Mouse (Mus musculus): ENCODE measurements around the gene Zbtb22.
"Not testable (repeated sequence)": the region's sequence is repeated elsewhere in the genome, so short reads cannot be mapped to it uniquely, and the experiment has no call there.

Zbtb22 gene

GRCm38 (mm10) chr17:33941381-33941780 lies 25.7 kb downstream of the Zbtb22 start:
- DNase-seq (ENCODE audit: low spot score in 2 of 2) = no peak

- no peak for DNase-seq (ENCODE audit: low spot score in 2 of 2)
These were observed 27.8 kb downstream of the Zbtb22 start for GRCm38 (mm10) chr17:33943454-33943853.

- DNase-seq (ENCODE audit: low spot score in 2 of 2) = peak in 1 of 2 experiments; percentile 39
These were observed 31.9 kb downstream of the Zbtb22 start for GRCm38 (mm10) chr17:33947430-33948089.

- DNase-seq (ENCODE audit: low spot score in 2 of 2) = no peak
These were observed 32.6 kb downstream of the Zbtb22 start for GRCm38 (mm10) chr17:33948090-33948904.

GRCm38 (mm10) chr17:33948905-33949537 lies 33.3 kb downstream of the Zbtb22 start:
- no peak for DNase-seq (ENCODE audit: low spot score in 2 of 2)

- no peak for DNase-seq (ENCODE audit: low spot score in 2 of 2)
These were observed 34.5 kb downstream of the Zbtb22 start for GRCm38 (mm10) chr17:33950131-33950625.

GRCm38 (mm10) chr17:33951021-33951946 lies 35.6 kb downstream of the Zbtb22 start, which contains the start of gene B3galt4:
Gene B3galt4, minus strand, starts transcription at chr17:33951488.
- peak; percentile 78 to 79 for DNase-seq (ENCODE audit: low spot score in 2 of 2)

- DNase-seq (ENCODE audit: low spot score in 2 of 2) = not testable (repeated sequence)
These were observed 36.3 kb downstream of the Zbtb22 start for GRCm38 (mm10) chr17:33952015-33952414.

GRCm38 (mm10) chr17:33952879-33953278 lies 37.2 kb downstream of the Zbtb22 start:
- no peak for DNase-seq (ENCODE audit: low spot score in 2 of 2)

- no peak for DNase-seq (ENCODE audit: low spot score in 2 of 2)
These were observed 37.6 kb downstream of the Zbtb22 start for GRCm38 (mm10) chr17:33953310-33953709.

GRCm38 (mm10) chr17:33953961-33954565 lies 38.4 kb downstream of the Zbtb22 start:
- DNase-seq (ENCODE audit: low spot score in 2 of 2) = no peak

GRCm38 (mm10) chr17:33954646-33955554 lies 39.2 kb downstream of the Zbtb22 start:
- no peak for DNase-seq (ENCODE audit: low spot score in 2 of 2)

- peak; percentile 93 to 98 for DNase-seq (ENCODE audit: low spot score in 2 of 2)
These were observed 40.0 kb downstream of the Zbtb22 start, which contains the start of the genes Vps52 and Rps18 for GRCm38 (mm10) chr17:33955555-33956214. Gene Vps52, plus strand, starts transcription at chr17:33955812. Gene Rps18, minus strand, starts transcription at chr17:33956001.

GRCm38 (mm10) chr17:33956336-33956735 lies 40.6 kb downstream of the Zbtb22 start:
- DNase-seq (ENCODE audit: low spot score in 2 of 2) = no peak

GRCm38 (mm10) chr17:33957493-33957892 lies 41.8 kb downstream of the Zbtb22 start:
- no peak for DNase-seq (ENCODE audit: low spot score in 2 of 2)

GRCm38 (mm10) chr17:33958451-33958850 lies 42.7 kb downstream of the Zbtb22 start:
- DNase-seq (ENCODE audit: low spot score in 2 of 2) = no peak

- no peak for DNase-seq (ENCODE audit: low spot score in 2 of 2)
These were observed 43.4 kb downstream of the Zbtb22 start for GRCm38 (mm10) chr17:33959135-33959534.

GRCm38 (mm10) chr17:33959948-33960347 lies 44.2 kb downstream of the Zbtb22 start:
- DNase-seq (ENCODE audit: low spot score in 2 of 2) = no peak

GRCm38 (mm10) chr17:33962876-33963275 lies 47.2 kb downstream of the Zbtb22 start:
- DNase-seq (ENCODE audit: low spot score in 2 of 2) = no peak
